Comparison of ENCODE assay signal across 8 mouse cellular contexts in the genomic region with DNA sequence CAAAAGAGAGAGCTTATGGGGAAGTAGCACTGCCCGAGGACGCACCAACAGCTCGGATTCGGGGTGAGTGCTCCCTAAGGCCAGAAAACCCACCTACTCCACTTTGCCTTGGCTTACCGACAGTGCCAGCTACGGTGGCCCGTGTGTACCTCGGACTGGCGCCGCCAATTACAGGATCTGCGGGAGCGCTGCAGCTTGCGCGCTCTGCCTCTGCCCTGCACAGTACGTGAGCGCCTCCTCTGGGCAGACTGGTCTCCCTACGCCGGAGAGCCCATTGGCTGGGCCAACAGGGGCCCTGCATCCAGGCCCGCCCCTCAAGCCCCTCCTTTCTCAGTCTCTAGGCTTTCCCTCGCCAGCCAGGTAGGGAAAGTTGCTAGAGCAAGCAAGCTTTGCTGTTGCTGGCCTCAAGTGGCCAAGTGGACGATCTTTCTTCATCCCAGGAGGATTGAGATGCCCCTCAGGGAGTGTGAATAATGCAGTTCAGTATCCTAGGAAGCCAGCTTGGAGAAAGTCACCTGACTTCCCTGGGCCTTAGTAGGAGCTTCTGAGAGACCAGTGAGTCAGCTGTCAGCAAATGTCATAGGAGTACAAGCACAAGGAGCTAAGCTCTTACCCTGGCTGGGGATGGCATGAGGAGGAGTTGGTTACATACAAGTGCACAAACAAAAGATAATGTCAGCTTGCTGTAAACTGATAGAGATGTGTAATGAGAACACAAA. TPM values are rescaled to one million over a fixed set of nuclear protein-coding genes. Genes with fewer than 3 reads are reported as not detected.
DNase-seq lines count a peak whose midpoint lies in the region; ATAC-seq lines count a peak whose summit lies in the region.

A gene (minus strand): TSS at position 224 of the 719 bp plus-strand sequence.

- H3K4me3 ChIP-seq in midbrain, embryonic 10.5 days: peak within 1 kb of the TSS; percentile 74

- peak within 1 kb of the TSS; percentile 90 for H3K27ac ChIP-seq in midbrain, embryonic 10.5 days (replicated peaks)

- ATAC-seq in activated CD4-positive, CD25-positive, alpha-beta regulatory T cell, adult 4 months: no peak

- WGBS in midbrain, embryonic 10.5 days: under 1% methylated on average over 21 of the region's 21 CpGs

- no peaks in the 10 kb centered on the region for H3K27me3 ChIP-seq in midbrain, embryonic 10.5 days (ENCODE audit: low read depth, poor library complexity, severe bottlenecking)

- H3K36me3 ChIP-seq in midbrain, embryonic 10.5 days: no peaks in the 10 kb centered on the region

- no peaks in the 10 kb centered on the region for H3K9me3 ChIP-seq in midbrain, embryonic 10.5 days (replicated peaks)

- peak; percentile 88 for DNase-seq in adrenal gland, postnatal 25 days
- DNase-seq in embryo, embryonic 9.5 days (ENCODE audit: extremely low spot score): peak; percentile 89
- peak; percentile 97 for DNase-seq in heart, adult 11 months
- DNase-seq in kidney, adult 11 months: peak; percentile 95
- peak; percentile 91 to 92 for DNase-seq in left cerebral cortex, postnatal 36 days (ENCODE audit: low spot score in 2 of 2)
- DNase-seq in midbrain, embryonic 10.5 days (ENCODE audit: low spot score): peak; percentile 93
- DNase-seq in skeletal muscle tissue, adult 2 months (ENCODE audit: low read depth, low spot score): peak; percentile 65

- intact Hi-C loops in left cerebral cortex, postnatal 36 days (cut with DNase I): loop anchor here (2.0 to 10.0 kb wide), 3 partner anchors 18 to 206 kb away; a partner anchor contains a TSS

- H3K4me1 ChIP-seq in midbrain, embryonic 10.5 days: peaks cover 18% of the 10 kb centered on the region

RNA-seq across cellular contexts. Expression of the gene that starts here (rescaled TPM):
- 3.4 and 5.2 TPM in 2 replicates for total RNA-seq in adrenal gland, postnatal 25 days (2021)
- total RNA-seq in left cerebral cortex, postnatal 36 days (2021): 10 to 100 TPM; 28.1 to 34.6 TPM
- 3.0 and 5.3 TPM in 2 replicates for polyA plus RNA-seq in midbrain, embryonic 10.5 days (2016; fragmentation: Nextera tagmentation; extraction: Ambion mirVana)
- polyA plus RNA-seq in activated CD4-positive, CD25-positive, alpha-beta regulatory T cell, adult 4 months (2017; shearing (Covaris generic)): under 1 TPM in 1 of 2 experiments, not detected in 1; 0.26 TPM
